Mouse (Mus musculus) embryo, embryonic 11 days (tissue): ENCODE data around the gene Erc1.

Experiments used
- DNase-seq: peaks from one replicate; pipeline ENCODE4 v3.0.0-alpha.2; 2015

The Erc1 gene

GRCm38 (mm10) chr6:119803239-119803638, 44.7 kb downstream of the Erc1 start:
- no peak for DNase-seq

- no peak for DNase-seq
These were observed 51.0 kb downstream of the Erc1 start for GRCm38 (mm10) chr6:119796911-119797486.

- DNase-seq, result no peak
These were observed 51.7 kb downstream of the Erc1 start for GRCm38 (mm10) chr6:119796291-119796690.

GRCm38 (mm10) chr6:119792562-119792961, 55.4 kb downstream of the Erc1 start:
- peak; percentile 66 for DNase-seq

- DNase-seq, result no peak
These were observed 65.6 kb downstream of the Erc1 start for GRCm38 (mm10) chr6:119782416-119782815.

- DNase-seq, result no peak
These were observed 66.9 kb downstream of the Erc1 start for GRCm38 (mm10) chr6:119781109-119781508.

- no peak for DNase-seq
These were observed 79.2 kb downstream of the Erc1 start for GRCm38 (mm10) chr6:119768778-119769177.

GRCm38 (mm10) chr6:119764355-119764754, 83.6 kb downstream of the Erc1 start:
- no peak for DNase-seq

GRCm38 (mm10) chr6:119759866-119760265, 88.1 kb downstream of the Erc1 start:
- no peak for DNase-seq

- no peak for DNase-seq
These were observed 89.5 kb downstream of the Erc1 start for GRCm38 (mm10) chr6:119758490-119758889.

- no peak for DNase-seq
These were observed 90.2 kb downstream of the Erc1 start for GRCm38 (mm10) chr6:119757796-119758195.

GRCm38 (mm10) chr6:119755866-119756265, 92.1 kb downstream of the Erc1 start:
- no peak for DNase-seq

GRCm38 (mm10) chr6:119749093-119749635, 98.8 kb downstream of the Erc1 start:
- DNase-seq, result no peak

GRCm38 (mm10) chr6:119741861-119742260, 106.1 kb downstream of the Erc1 start:
- DNase-seq, result no peak

- no peak for DNase-seq
These were observed 107.4 kb downstream of the Erc1 start for GRCm38 (mm10) chr6:119740541-119740940.

- no peak for DNase-seq
These were observed 109.2 kb downstream of the Erc1 start for GRCm38 (mm10) chr6:119738638-119739375.

- no peak for DNase-seq
These were observed 110.3 kb downstream of the Erc1 start for GRCm38 (mm10) chr6:119737716-119738115.

GRCm38 (mm10) chr6:119735937-119736336, 112.0 kb downstream of the Erc1 start:
- DNase-seq, result no peak

GRCm38 (mm10) chr6:119731155-119731554, 116.8 kb downstream of the Erc1 start:
- DNase-seq, result no peak

GRCm38 (mm10) chr6:119715234-119715633, 132.7 kb downstream of the Erc1 start:
- DNase-seq, result no peak

GRCm38 (mm10) chr6:119713961-119714360, 134.0 kb downstream of the Erc1 start:
- DNase-seq, result no peak

GRCm38 (mm10) chr6:119712486-119712885, 135.5 kb downstream of the Erc1 start:
- no peak for DNase-seq

- no peak for DNase-seq
These were observed 136.2 kb downstream of the Erc1 start for GRCm38 (mm10) chr6:119711649-119712305.

- peak; percentile 34 for DNase-seq
These were observed 138.4 kb downstream of the Erc1 start for GRCm38 (mm10) chr6:119709552-119709951.
